Mouse (Mus musculus) lung, postnatal 0 days (tissue): Measurements from ENCODE around the gene Ints3.

Experiments
- CTCF ChIP-seq: IDR thresholded peaks from 2 replicates; pipeline ENCODE4 v1.5.1; 2016; ENCODE audit warnings: antibody characterized with exemption, mild to moderate bottlenecking
- EP300 ChIP-seq: IDR thresholded peaks from 2 replicates; pipeline ENCODE4 v1.6.1; 2016; ENCODE audit warnings: antibody characterized with exemption, mild to moderate bottlenecking, control low read depth

GRCm38 (mm10) chr3:90434073-90434730 is 780 bp upstream of the Ints3 start:
- TF ChIP-seq EP300 (0 out of 2 replicates have a peak, but pooled peaks have one; percentile 36), CTCF (no peak)
